Comparison of ENCODE assay signal across 9 mouse cellular contexts in genomic region chr7:25007609-25008374, GRCm38 (mm10). TPM values are rescaled to one million over a fixed set of nuclear protein-coding genes. Genes with fewer than 3 reads are reported as not detected.
DNase-seq lines count a peak whose midpoint lies in the region; ATAC-seq lines count a peak whose summit lies in the region.
"Had no signal": no experiment of that assay in that cellular context is flagged by ENCODE, and none has a peak within 500 bp of the region (broad histone marks: within the 10 kb centered on the region; RNA-seq: fewer than 3 reads in every experiment).

No protein-coding gene starts in this region.

- H3K36me3 ChIP-seq in hindbrain, embryonic 12.5 days = peaks cover 7% of the 10 kb centered on the region
- no peaks in the 10 kb centered on the region for H3K36me3 ChIP-seq in midbrain, embryonic 11.5 days (ENCODE audit: control insufficient read depth, insufficient read depth, low read length)
- H3K36me3 ChIP-seq in intestine, embryonic 15.5 days = no peaks in the 10 kb centered on the region

- peak; percentile 77 for DNase-seq in layer of hippocampus, adult 11-12 months (ENCODE audit: low spot score)
- DNase-seq in layer of hippocampus, adult 9-10 months (ENCODE audit: low spot score) = no peak
- peak; percentile 90 for DNase-seq in midbrain, embryonic 11.5 days (ENCODE audit: low spot score, missing footprints)
- DNase-seq in telencephalon, adult 2 months (ENCODE audit: low read depth, low spot score) = peak; percentile 87
- DNase-seq in kidney, postnatal 25 days = no peak
- no peak for DNase-seq in urinary bladder, postnatal 4 days (ENCODE audit: low spot score in 2 of 2)

- WGBS in hindbrain, embryonic 12.5 days = 14% methylated on average over 8 of the region's 8 CpGs
- 17% methylated on average over 8 of the region's 8 CpGs for WGBS in midbrain, embryonic 11.5 days
- 26% methylated on average over 8 of the region's 8 CpGs for WGBS in intestine, embryonic 15.5 days

- peak overlapping the region; percentile 67 for H3K4me2 ChIP-seq in hindbrain, embryonic 12.5 days (replicated peaks)
- H3K4me2 ChIP-seq in midbrain, embryonic 11.5 days = peak overlapping the region; percentile 26; the same call in 1 of the 2 replicates
- no peak overlapping the region for H3K4me2 ChIP-seq in intestine, embryonic 15.5 days (replicated peaks)

- no peaks in the 10 kb centered on the region for H3K9me3 ChIP-seq in hindbrain, embryonic 12.5 days (replicated peaks)
- H3K9me3 ChIP-seq in midbrain, embryonic 11.5 days (ENCODE audit: control insufficient read depth, low read length) = no peaks in the 10 kb centered on the region
- H3K9me3 ChIP-seq in intestine, embryonic 15.5 days = no peaks in the 10 kb centered on the region

- peaks cover 87% of the 10 kb centered on the region for H3K27me3 ChIP-seq in hindbrain, embryonic 12.5 days
- H3K27me3 ChIP-seq in midbrain, embryonic 11.5 days (ENCODE audit: control insufficient read depth, insufficient read depth, low read length) = peaks cover 59% of the 10 kb centered on the region
- H3K27me3 ChIP-seq in intestine, embryonic 15.5 days (replicated peaks) = peaks cover 77% of the 10 kb centered on the region

- H3K4me1 ChIP-seq in hindbrain, embryonic 12.5 days = peaks cover 77% of the 10 kb centered on the region
- peaks cover 31% of the 10 kb centered on the region for H3K4me1 ChIP-seq in midbrain, embryonic 11.5 days (ENCODE audit: control insufficient read depth, insufficient read depth, low read length)
- H3K4me1 ChIP-seq in intestine, embryonic 15.5 days (replicated peaks) = peaks cover 18% of the 10 kb centered on the region

- H3K4me3 ChIP-seq in hindbrain, embryonic 12.5 days = peak overlapping the region; percentile 10; the same call in 1 of the 2 replicates
- no peak overlapping the region for H3K4me3 ChIP-seq in midbrain, embryonic 11.5 days (ENCODE audit: low read depth, low read length)
- H3K4me3 ChIP-seq in intestine, embryonic 15.5 days (replicated peaks) = no peak overlapping the region

- H3K27ac ChIP-seq in hindbrain, embryonic 12.5 days = peak overlapping the region; percentile 95
- H3K27ac ChIP-seq in midbrain, embryonic 11.5 days (ENCODE audit: low read depth, low read length) = peak overlapping the region; percentile 77
- H3K27ac ChIP-seq in intestine, embryonic 15.5 days = no peak overlapping the region
- H3K27ac ChIP-seq: macrophage had no signal

- peak; percentile 41 for ATAC-seq in hindbrain, embryonic 12.5 days (ENCODE audit: low FRiP score)
- ATAC-seq in midbrain, embryonic 11.5 days (ENCODE audit: low FRiP score) = peak; percentile 17; the same call in 1 of the 2 replicates
- ATAC-seq in intestine, embryonic 15.5 days = no peak

- H3K9ac ChIP-seq in hindbrain, embryonic 12.5 days = 0 out of 2 replicates have a peak overlapping the region, but pooled peaks have one; percentile 60
- peak overlapping the region; percentile 4; the same call in 1 of the 2 replicates for H3K9ac ChIP-seq in midbrain, embryonic 11.5 days (ENCODE audit: low read length)
- H3K9ac ChIP-seq in intestine, embryonic 15.5 days = no peak overlapping the region

RNA-seq across cellular contexts. Expression of gene Atp1a3, which starts 2.0 kb away (rescaled TPM):
- 110 and 121 TPM in 2 replicates for polyA plus RNA-seq in hindbrain, embryonic 12.5 days (2016; fragmentation: Nextera tagmentation; extraction: Ambion mirVana)
- 34.4 and 36.0 TPM in 2 replicates for polyA plus RNA-seq in midbrain, embryonic 11.5 days (2014; fragmentation: Nextera tagmentation; extraction: Ambion mirVana)
- polyA plus RNA-seq in intestine, embryonic 15.5 days (2015; fragmentation: Nextera tagmentation; extraction: Ambion mirVana) = 3.8 TPM in 2 replicates

RNA-seq across cellular contexts. Expression of gene Rabac1, which starts 35.2 kb away (rescaled TPM):
- polyA plus RNA-seq in hindbrain, embryonic 12.5 days (2016; fragmentation: Nextera tagmentation; extraction: Ambion mirVana) = 122 and 138 TPM in 2 replicates
- polyA plus RNA-seq in midbrain, embryonic 11.5 days (2014; fragmentation: Nextera tagmentation; extraction: Ambion mirVana) = 108 and 110 TPM in 2 replicates
- polyA plus RNA-seq in intestine, embryonic 15.5 days (2015; fragmentation: Nextera tagmentation; extraction: Ambion mirVana) = 123 and 157 TPM in 2 replicates

Comparison
In these comparisons a context has a peak if more than half of its experiments do, and no peak if none do; other contexts are left out.
1. DNase-seq: peak in layer of hippocampus, adult 11-12 months (single experiment), midbrain, embryonic 11.5 days (single experiment) and telencephalon, adult 2 months (single experiment); none in layer of hippocampus, adult 9-10 months (single experiment), kidney, postnatal 25 days (0 of 2) and urinary bladder, postnatal 4 days (0 of 2).